8 mouse cellular contexts compared by ENCODE assay signal in genomic region chr13:100832741-100833639, GRCm38 (mm10). TPM values are rescaled to one million over a fixed set of nuclear protein-coding genes. Genes with fewer than 3 reads are reported as not detected.
DNase-seq lines count a peak whose midpoint lies in the region; ATAC-seq and TF ChIP-seq lines count a peak whose summit lies in the region.

Slc30a5 (minus strand) TSS chr13:100833427.

- H3K9ac ChIP-seq in MEL (ENCODE audit: control insufficient read depth, low read depth, low read length, poor library complexity, severe bottlenecking) = peak within 1 kb of the TSS; percentile 100
- peak within 1 kb of the TSS; percentile 88 for H3K9ac ChIP-seq in forebrain, postnatal 0 days
- H3K9ac ChIP-seq in lung, embryonic 15.5 days = peak within 1 kb of the TSS; percentile 99

- peaks cover 13% of the 10 kb centered on the region in 2 experiments for H3K4me1 ChIP-seq in MEL (ENCODE audit: control insufficient read depth in 1 of 2, insufficient read depth in 2 of 2, low read length in 2 of 2)
- H3K4me1 ChIP-seq in cerebellum, adult 2 months (ENCODE audit: control insufficient read depth, insufficient read depth, low read length) = peaks cover 6% of the 10 kb centered on the region; the same call in 1 of the 2 replicates
- H3K4me1 ChIP-seq in forebrain, postnatal 0 days (ENCODE audit: insufficient read depth) = peaks cover 11% of the 10 kb centered on the region
- peaks cover 9% of the 10 kb centered on the region for H3K4me1 ChIP-seq in lung, embryonic 15.5 days

- H3K9me3 ChIP-seq in MEL (replicated peaks; ENCODE audit: insufficient read depth, low read length) = no peaks in the 10 kb centered on the region
- no peaks in the 10 kb centered on the region for H3K9me3 ChIP-seq in forebrain, postnatal 0 days (ENCODE audit: low read length)
- H3K9me3 ChIP-seq in lung, embryonic 15.5 days = no peaks in the 10 kb centered on the region

- peak within 1 kb of the TSS; percentile 97 to 99 for H3K4me3 ChIP-seq in MEL (ENCODE audit: control insufficient read depth in 1 of 2, insufficient read depth in 1 of 2, low read depth in 2 of 2, low read length in 2 of 2)
- H3K4me3 ChIP-seq in cerebellum, adult 2 months (replicated peaks; ENCODE audit: insufficient read depth, low read depth, low read length) = peak within 1 kb of the TSS; percentile 81
- peak within 1 kb of the TSS; percentile 87 for H3K4me3 ChIP-seq in forebrain, postnatal 0 days (ENCODE audit: low read depth, low read length)
- peak within 1 kb of the TSS; percentile 100 for H3K4me3 ChIP-seq in lung, embryonic 15.5 days

- H3K79me2 ChIP-seq in MEL (ENCODE audit: control insufficient read depth, insufficient read depth, low read length, poor library complexity) = peaks cover 34% of the 10 kb centered on the region

- peak; percentile 69 to 85 (median 81) for TF ChIP-seq CTCF in MEL (IDR thresholded peaks at IDR 0.05 in 2 of 3, conservative IDR thresholded peaks at IDR 0.05 in 1 of 3; ENCODE audit: control insufficient read depth in 1 of 3, insufficient read depth in 1 of 3, low read depth in 2 of 3, low read length in 3 of 3, poor library complexity in 1 of 3, severe bottlenecking in 1 of 3)
- TF ChIP-seq CTCF in cerebellum, adult 2 months (IDR thresholded peaks at IDR 0.05; ENCODE audit: borderline replicate concordance, insufficient read depth, low read depth, low read length) = peak; percentile 78
- TF ChIP-seq CTCF in forebrain, postnatal 0 days (IDR thresholded peaks at IDR 0.05; ENCODE audit: low read depth) = peak; percentile 88

- peaks cover 4 to 20% of the 10 kb centered on the region in 2 experiments for H3K36me3 ChIP-seq in MEL (ENCODE audit: control insufficient read depth in 1 of 2, insufficient read depth in 2 of 2, low read length in 2 of 2)
- H3K36me3 ChIP-seq in forebrain, postnatal 0 days (ENCODE audit: insufficient read depth) = no peaks in the 10 kb centered on the region
- H3K36me3 ChIP-seq in lung, embryonic 15.5 days = 0 out of 2 replicates have a peak, but pooled peaks cover 4% of the 10 kb centered on the region

- WGBS in cerebellum, adult 2 months = under 1% methylated on average over 93 of the region's 94 CpGs
- WGBS in forebrain, postnatal 0 days = 2% methylated on average over 94 of the region's 94 CpGs
- under 1% methylated on average over 91 of the region's 94 CpGs for WGBS in lung, embryonic 15.5 days

- peak within 1 kb of the TSS; percentile 87 for H3K27ac ChIP-seq in MEL (ENCODE audit: control insufficient read depth, low read depth, low read length)
- peak within 1 kb of the TSS; percentile 63; the same call in 1 of the 2 replicates for H3K27ac ChIP-seq in cerebellum, adult 2 months (ENCODE audit: insufficient read depth, low read length)
- peak within 1 kb of the TSS; percentile 88 for H3K27ac ChIP-seq in forebrain, postnatal 0 days (ENCODE audit: low read depth, low read length)
- peak within 1 kb of the TSS; percentile 89 for H3K27ac ChIP-seq in lung, embryonic 15.5 days

- ATAC-seq in forebrain, postnatal 0 days = peak; percentile 98
- ATAC-seq in lung, embryonic 15.5 days (ENCODE audit: borderline replicate concordance, extremely low read depth, low FRiP score, low TSS enrichment) = peak; percentile 99

- DNase-seq in MEL (ENCODE audit: low read depth, low spot score) = peak; percentile 99
- peak; percentile 99 for DNase-seq in cerebellum, adult 2 months
- DNase-seq in forebrain, postnatal 0 days = peak; percentile 100
- DNase-seq in heart, postnatal 4 days = peak; percentile 99
- peak; percentile 99 for DNase-seq in layer of hippocampus, adult 8-10 months (ENCODE audit: low spot score in 2 of 2)
- peak; percentile 99 for DNase-seq in ovary, adult 18-20 months (ENCODE audit: low spot score)
- DNase-seq in thymus, postnatal 0 days (ENCODE audit: low spot score) = peak; percentile 100

- TF ChIP-seq RAD21 in MEL (IDR thresholded peaks at IDR 0.05; ENCODE audit: low read depth, low read length) = peak; percentile 46

- peak within 1 kb of the TSS; percentile 64 for H3K4me2 ChIP-seq in forebrain, postnatal 0 days (ENCODE audit: low read depth)
- peak within 1 kb of the TSS; percentile 65 for H3K4me2 ChIP-seq in lung, embryonic 15.5 days

- TF ChIP-seq EP300 in MEL (IDR thresholded peaks at IDR 0.05; ENCODE audit: low read depth in 1 of 2, low read length in 2 of 2) = no peak

- TF ChIP-seq POLR2A in MEL (IDR thresholded peaks at IDR 0.05; ENCODE audit: control insufficient read depth in 1 of 2, insufficient read depth in 1 of 2, low read depth in 1 of 2, low read length in 2 of 2, poor library complexity in 1 of 2) = peak; percentile 87 to 91
- peak; percentile 75 for TF ChIP-seq POLR2A in cerebellum, adult 2 months (IDR thresholded peaks at IDR 0.05; ENCODE audit: borderline replicate concordance, insufficient read depth, low read length)

- H3K27me3 ChIP-seq in MEL (ENCODE audit: control insufficient read depth in 1 of 2, insufficient read depth in 2 of 2, low read length in 2 of 2) = no peaks in the 10 kb centered on the region
- no peaks in the 10 kb centered on the region for H3K27me3 ChIP-seq in cerebellum, adult 2 months (ENCODE audit: control insufficient read depth, insufficient read depth, low read length)
- H3K27me3 ChIP-seq in forebrain, postnatal 0 days (ENCODE audit: insufficient read depth, low read length) = no peaks in the 10 kb centered on the region
- H3K27me3 ChIP-seq in lung, embryonic 15.5 days = no peaks in the 10 kb centered on the region

TF ChIP-seq in MEL, 35 proteins besides CTCF, POLR2A, EP300 and RAD21 (continues in another document):
- peak; percentile 77 for TF ChIP-seq SIN3A (IDR thresholded peaks at IDR 0.05; ENCODE audit: low read length)
- peak; percentile 61 for TF ChIP-seq TCF12 (IDR thresholded peaks at IDR 0.05; ENCODE audit: low read depth, low read length)
- no peak; the same call in 1 of the 2 replicates for TF ChIP-seq CHD1 (IDR thresholded peaks at IDR 0.05; ENCODE audit: low read depth, low read length)
- peak; percentile 84; the same call in 1 of the 2 replicates for TF ChIP-seq POLR2AphosphoS2 (IDR thresholded peaks at IDR 0.05; ENCODE audit: low read length)
- TF ChIP-seq MXI1 (IDR thresholded peaks at IDR 0.05; ENCODE audit: low read depth, low read length) = peak; percentile 81
- TF ChIP-seq TAL1 (IDR thresholded peaks at IDR 0.05; ENCODE audit: low read length) = no peak
- TF ChIP-seq MAFK (IDR thresholded peaks at IDR 0.05; ENCODE audit: borderline replicate concordance, low read depth, low read length) = no peak
- no peak for TF ChIP-seq ZC3H11A (IDR thresholded peaks at IDR 0.05; ENCODE audit: low read depth, low read length)
- peak; percentile 57; the same call in 1 of the 2 replicates for TF ChIP-seq BHLHE40 (IDR thresholded peaks at IDR 0.05; ENCODE audit: borderline replicate concordance, low read depth, low read length)
- TF ChIP-seq MAZ (IDR thresholded peaks at IDR 0.05; ENCODE audit: low read depth, low read length) = peak; percentile 70; the same call in 1 of the 2 replicates
- no peak for TF ChIP-seq POLR2AphosphoS5 (IDR thresholded peaks at IDR 0.05; ENCODE audit: borderline replicate concordance, low read depth, low read length)
- TF ChIP-seq HCFC1 (IDR thresholded peaks at IDR 0.05; ENCODE audit: low read depth, low read length) = peak; percentile 87
- no peak for TF ChIP-seq CHD2 (IDR thresholded peaks at IDR 0.05; ENCODE audit: low read length)
- peak; percentile 79; the same call in 1 of the 2 replicates for TF ChIP-seq UBTF (IDR thresholded peaks at IDR 0.05; ENCODE audit: borderline replicate concordance, insufficient read depth, low read depth, low read length)
- TF ChIP-seq MYB (IDR thresholded peaks at IDR 0.05; ENCODE audit: low read depth, low read length) = peak; percentile 65
- TF ChIP-seq SMC3 (IDR thresholded peaks at IDR 0.05; ENCODE audit: low read depth, low read length) = peak; percentile 54
- TF ChIP-seq MAX (IDR thresholded peaks at IDR 0.05; ENCODE audit: low read length) = peak; percentile 97
- TF ChIP-seq NRF1 (IDR thresholded peaks at IDR 0.05; ENCODE audit: insufficient read depth, low read depth, low read length, poor library complexity, severe bottlenecking) = peak; percentile 95
- no peak for TF ChIP-seq ZNF384 (IDR thresholded peaks at IDR 0.05; ENCODE audit: low read depth, low read length)
- no peak for TF ChIP-seq JUND (IDR thresholded peaks at IDR 0.05; ENCODE audit: low read depth, low read length)
- TF ChIP-seq MYC (IDR thresholded peaks at IDR 0.05; ENCODE audit: low read depth, low read length) = peak; percentile 92
- TF ChIP-seq E2F4 (IDR thresholded peaks at IDR 0.05; ENCODE audit: borderline replicate concordance, low read depth, low read length) = peak; percentile 48; the same call in 1 of the 2 replicates
- TF ChIP-seq GABPA (IDR thresholded peaks at IDR 0.05; ENCODE audit: low read depth, low read length) = no peak
- TF ChIP-seq RCOR1 (IDR thresholded peaks at IDR 0.05; ENCODE audit: low read depth, low read length) = no peak
- TF ChIP-seq ETS1 (IDR thresholded peaks at IDR 0.05; ENCODE audit: low read depth, low read length) = peak; percentile 25; the same call in 1 of the 2 replicates
- TF ChIP-seq ZKSCAN1 (IDR thresholded peaks at IDR 0.05; ENCODE audit: low read depth, low read length) = no peak
- peak; percentile 68; the same call in 1 of the 2 replicates for TF ChIP-seq ZMIZ1 (IDR thresholded peaks at IDR 0.05; ENCODE audit: low read depth, low read length)
- peak; percentile 57 for TF ChIP-seq ELF1 (IDR thresholded peaks at IDR 0.05; ENCODE audit: low read depth, low read length)
- peak; percentile 93 for TF ChIP-seq NELFE (IDR thresholded peaks at IDR 0.05; ENCODE audit: low read depth, low read length)
- 0 out of 2 replicates have a peak, but pooled peaks have one; percentile 19 for TF ChIP-seq TBP (IDR thresholded peaks at IDR 0.05; ENCODE audit: low read depth, low read length)
- no peak; the same call in 1 of the 2 replicates for TF ChIP-seq KAT2A (conservative IDR thresholded peaks at IDR 0.05; ENCODE audit: low read depth, low read length)

RNA-seq across cellular contexts. Expression of gene Slc30a5, which starts in this region (rescaled TPM):
- total RNA-seq in MEL (2012; rRNA removed) = 56.2 and 58.3 TPM in 2 replicates
- 10 to 100 TPM in 1 of 2 experiments, not detected in 1; 57.4 TPM for polyA plus RNA-seq in MEL (2012; ENCODE audit: insufficient read depth in 1 of 2, insufficient read length in 2 of 2, low read depth in 1 of 2, low replicate concordance in 2 of 2, missing spikeins in 1 of 2)
- polyA plus RNA-seq in cerebellum, adult 2 months (2012; rRNA removed) = 42.7 and 44.0 TPM in 2 replicates
- 44.8 and 59.7 TPM in 2 replicates for total RNA-seq in forebrain, postnatal 0 days (2014; rRNA removed)
- 16.9 and 23.0 TPM in 2 replicates for polyA plus RNA-seq in forebrain, postnatal 0 days (2015; fragmentation: Nextera tagmentation; extraction: Ambion mirVana)
- 10 to 100 TPM; 32.6 to 33.5 TPM for total RNA-seq in heart, postnatal 4 days (2021)
- total RNA-seq in layer of hippocampus, adult 8-10 months (2022) = 10 to 100 TPM; 35.5 to 39.0 (median 37.7) TPM
- polyA plus RNA-seq in lung, embryonic 15.5 days (2015; fragmentation: Nextera tagmentation; extraction: Ambion mirVana) = 55.2 and 56.2 TPM in 2 replicates
- 43.2 and 45.8 TPM in 2 replicates for polyA plus RNA-seq in thymus, postnatal 0 days (2015; fragmentation: Nextera tagmentation; extraction: Ambion mirVana)

Comparison
In these comparisons a context has a peak if more than half of its experiments do, and no peak if none do; other contexts are left out.
1. Peak in every context shown above with its lines: DNase-seq, ATAC-seq, H3K4me3 ChIP-seq and H3K27ac ChIP-seq.